Mouse (Mus musculus) urinary bladder, postnatal 25 days (tissue): Measurements from ENCODE around the gene Grifin.

Experiments used
- DNase-seq: peaks from one replicate; pipeline ENCODE4 v3.0.0; 2022; ENCODE audit warnings: low spot score

The Grifin gene

GRCm38 (mm10) chr5:140549306-140550047 lies 15.4 kb downstream of the Grifin start:
- DNase-seq: no peak

- no peak for DNase-seq
Observed at GRCm38 (mm10) chr5:140546332-140546731, 18.5 kb downstream of the Grifin start.

DNA sequence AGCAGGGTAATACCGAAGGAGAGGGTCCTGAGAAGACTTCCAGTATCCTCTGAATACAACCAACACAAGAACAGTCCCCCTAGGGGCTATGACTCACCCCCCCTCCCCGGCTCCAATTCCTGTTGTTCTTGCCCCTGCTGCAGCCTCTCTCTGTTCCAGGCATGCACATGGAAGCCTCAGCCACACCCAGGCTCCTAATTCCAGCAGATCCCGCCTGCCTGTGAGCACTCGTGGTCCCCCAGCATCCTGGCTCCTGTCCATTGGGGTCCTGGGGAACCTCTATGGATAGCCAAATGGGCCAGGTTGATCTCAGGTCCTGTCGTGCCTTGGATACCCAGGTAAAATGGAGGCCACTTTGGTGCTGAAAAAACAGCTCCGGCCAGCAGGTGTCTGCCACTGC lies 19.2 kb downstream of the Grifin start:
- DNase-seq: no peak

DNA sequence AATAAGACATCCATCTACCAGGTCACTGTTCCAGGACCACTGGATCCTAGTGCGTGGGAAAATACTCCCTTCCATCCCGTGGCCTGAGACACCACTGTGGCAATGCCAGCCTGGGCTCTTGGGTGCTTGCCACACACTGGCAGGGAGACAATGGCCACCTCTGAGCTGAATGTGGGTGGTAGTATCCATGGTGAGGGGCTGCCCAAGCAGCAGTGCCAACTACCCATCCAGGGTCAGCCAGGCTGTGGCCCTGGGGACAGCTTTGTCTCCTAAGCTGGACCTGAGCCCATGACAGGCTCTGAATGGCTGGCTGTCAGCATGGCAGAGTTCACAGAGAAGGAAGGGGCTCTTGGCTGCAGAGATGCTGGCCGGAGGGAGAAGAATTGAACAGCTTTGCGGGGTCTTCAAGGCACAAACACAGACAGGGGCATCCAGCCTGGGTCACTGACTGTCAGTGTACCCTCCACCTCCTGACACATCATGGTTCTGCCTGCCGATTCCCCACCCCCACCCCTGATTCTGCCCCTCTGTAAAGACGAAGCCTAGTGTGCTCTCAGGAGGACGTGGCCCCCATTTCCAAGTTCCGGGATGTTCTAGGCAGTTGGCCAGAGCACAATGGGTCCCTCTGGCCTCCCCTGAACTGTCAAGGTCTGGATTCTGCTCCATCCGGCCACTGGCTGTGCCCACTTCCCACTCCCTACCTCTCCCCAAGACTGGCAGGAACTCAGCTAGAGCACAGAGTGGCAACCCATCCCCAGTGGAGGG lies 21.9 kb downstream of the Grifin start:
- DNase-seq: no peak

DNA sequence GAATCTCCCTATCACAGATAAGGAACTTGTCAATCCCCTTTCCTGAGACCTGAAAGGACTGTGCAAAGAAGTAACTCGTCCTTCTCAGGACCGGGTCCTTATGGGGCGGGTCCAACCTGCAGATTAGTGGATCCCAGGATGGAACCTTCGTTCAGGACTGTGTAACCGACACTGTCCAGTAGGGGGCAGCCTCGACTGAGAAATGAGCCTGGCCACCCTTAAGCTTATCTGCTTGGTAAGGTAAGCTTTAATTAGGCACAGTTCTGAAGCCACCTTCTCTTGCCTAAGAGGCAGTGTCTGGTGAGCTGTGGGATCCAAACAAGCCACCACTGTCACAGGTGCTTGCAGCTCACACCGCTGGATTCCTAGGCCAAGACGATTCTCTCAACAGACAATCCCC lies 24.8 kb downstream of the Grifin start:
- DNase-seq: peak; percentile 85

GRCm38 (mm10) chr5:140538111-140538683 lies 26.7 kb downstream of the Grifin start:
- no peak for DNase-seq

DNA sequence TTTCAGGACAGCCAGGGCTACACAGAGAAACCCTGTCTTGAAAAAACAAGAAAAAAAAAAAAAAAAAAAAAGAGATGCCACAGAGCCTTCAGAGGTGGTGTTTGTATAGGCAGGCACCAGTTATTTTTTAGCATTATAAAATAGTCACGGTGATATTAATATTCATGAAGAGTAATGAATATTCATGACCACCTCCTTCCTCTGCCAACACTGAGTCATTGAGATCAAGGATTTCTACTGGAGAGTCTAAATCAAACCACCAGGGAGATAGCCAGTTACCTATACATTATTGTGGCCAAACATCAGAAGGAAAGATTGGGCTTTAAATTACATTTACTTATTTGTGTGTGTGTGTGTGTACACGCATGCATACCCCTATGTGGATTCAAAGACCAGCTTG lies 38.1 kb downstream of the Grifin start:
- no peak for DNase-seq

- DNase-seq: no peak
Observed at GRCm38 (mm10) chr5:140521196-140521595, 43.7 kb downstream of the Grifin start.

GRCm38 (mm10) chr5:140517921-140518230 lies 47.0 kb downstream of the Grifin start:
- no peak for DNase-seq

DNA sequence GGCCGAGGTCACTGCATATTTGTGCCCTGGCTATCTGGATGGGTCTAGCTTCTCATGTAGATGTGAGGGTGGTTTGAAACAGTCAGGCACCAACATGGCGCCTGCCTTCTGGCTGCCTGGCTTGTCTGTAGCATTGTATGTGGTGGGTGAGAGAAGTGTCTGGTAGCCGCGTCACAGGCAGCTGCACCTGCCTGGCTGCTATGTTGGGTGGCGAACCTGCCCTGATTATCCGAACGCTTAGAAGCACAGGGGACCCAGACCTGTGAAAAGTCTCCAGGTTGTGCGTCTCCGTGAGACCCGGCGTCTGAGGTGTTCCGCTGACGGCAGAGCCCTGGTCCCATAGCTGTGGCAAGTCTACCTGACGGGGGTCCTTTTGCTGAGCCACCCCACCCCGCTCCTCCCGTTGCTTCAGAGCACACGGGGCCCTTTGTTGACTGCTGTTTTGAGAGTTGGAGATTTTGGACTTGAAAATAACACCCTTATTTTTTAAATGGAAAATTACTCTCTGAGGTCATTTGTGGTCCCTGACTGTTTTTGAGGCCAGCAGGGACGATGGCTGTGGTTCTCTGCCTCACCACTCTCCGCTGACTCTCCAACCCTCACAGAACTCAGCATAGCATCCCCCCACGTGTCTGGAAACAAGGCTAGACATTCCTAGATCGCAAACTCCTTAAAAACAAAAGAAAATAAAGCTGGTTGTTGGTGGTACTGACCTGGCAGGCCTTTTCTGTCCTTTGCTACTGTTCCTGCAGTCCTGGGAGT lies 47.5 kb downstream of the Grifin start:
- DNase-seq: no peak

DNA sequence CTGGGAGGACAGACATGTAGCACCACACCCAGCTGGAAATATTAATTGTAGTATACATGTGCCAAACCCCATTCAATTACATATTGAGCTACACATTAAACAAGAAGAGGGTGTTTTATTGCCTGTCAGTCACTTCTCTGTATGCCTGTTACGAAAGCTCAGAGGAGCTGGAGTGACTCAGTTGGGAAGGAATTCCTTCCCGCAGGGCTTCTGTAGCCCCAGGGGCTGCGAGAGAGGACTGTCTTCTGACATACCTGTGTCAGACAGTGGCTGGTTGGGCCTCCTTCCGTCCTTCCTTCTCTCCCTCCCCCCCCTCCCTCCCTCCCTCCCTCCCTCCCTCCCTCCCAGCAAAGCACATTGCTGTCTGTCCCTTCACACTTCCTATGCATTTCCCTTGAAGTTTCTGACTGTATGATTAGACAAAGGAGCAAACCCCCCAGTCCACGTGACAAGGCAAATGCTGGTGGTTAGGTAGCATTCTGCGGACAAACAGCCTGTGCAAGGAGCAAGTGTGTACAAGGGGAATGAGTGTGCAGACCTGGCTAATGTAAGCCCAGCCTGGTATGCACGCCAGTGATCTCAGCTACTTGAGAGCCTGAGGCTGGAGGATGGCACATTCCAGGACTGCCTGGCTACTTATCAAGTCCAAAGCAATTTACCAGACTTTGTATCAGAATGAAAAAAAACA lies 49.9 kb downstream of the Grifin start:
- no peak for DNase-seq

DNA sequence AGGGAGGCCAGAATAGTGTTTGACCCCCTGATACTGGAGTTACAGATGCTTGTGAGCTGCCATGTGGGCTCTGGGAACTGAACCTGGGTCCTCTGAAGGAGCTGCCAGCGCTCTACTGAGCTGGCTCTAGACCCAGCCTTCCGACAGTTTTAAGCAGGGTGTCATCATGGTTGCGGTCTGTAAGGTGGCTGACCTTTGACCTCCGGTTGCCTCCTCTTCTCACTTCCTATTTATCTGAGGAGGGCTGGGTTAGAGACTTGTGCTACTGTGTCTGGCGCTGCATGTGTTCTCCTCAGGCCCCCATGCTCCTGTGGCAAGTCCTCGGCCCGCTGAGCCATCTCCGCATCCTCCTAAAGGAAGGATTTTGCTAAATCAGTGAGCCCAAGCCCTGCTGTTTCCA lies 51.0 kb downstream of the Grifin start:
- no peak for DNase-seq
